Mouse (Mus musculus) forebrain, embryonic 15.5 days (tissue): ENCODE results near the gene C2cd5. TPM values are rescaled to one million over a fixed set of nuclear protein-coding genes. Genes with fewer than 3 reads are reported as not detected.
"Not testable (repeated sequence)": the region's sequence is repeated elsewhere in the genome, so short reads cannot be mapped to it uniquely, and the experiment has no call there.

Experiments
- ATAC-seq: fragments of 200-750 bp; cut with Nextera tagmentation; replicated peaks from 2 replicates; pipeline ENCODE4 v1.8.0; 2017; ENCODE audit warnings: mild to moderate bottlenecking, moderate TSS enrichment, moderate library complexity
- H3K27ac ChIP-seq: fragments of 300-500 bp; sonication (generic); replicated peaks from 2 replicates; pipeline ENCODE4 v1.5.1; 2015; ENCODE audit warnings: mild to moderate bottlenecking, inconsistent platforms
- H3K27me3 ChIP-seq: fragments of 300-500 bp; sonication (generic); 2 replicates; pipeline ENCODE4 v1.6.1; 2015; ENCODE audit warnings: inconsistent platforms
- H3K36me3 ChIP-seq: fragments of 300-500 bp; sonication (generic); 2 replicates; pipeline ENCODE4 v1.6.1; 2015; ENCODE audit warnings: mild to moderate bottlenecking, inconsistent platforms
- H3K4me1 ChIP-seq: fragments of 300-500 bp; sonication (generic); 2 replicates; pipeline ENCODE4 v1.6.1; 2015; ENCODE audit warnings: inconsistent platforms
- H3K4me2 ChIP-seq: fragments of 300-500 bp; sonication (generic); replicated peaks from 2 replicates; pipeline ENCODE4 v1.6.1; 2015; ENCODE audit warnings: mild to moderate bottlenecking, inconsistent platforms
- H3K4me3 ChIP-seq: fragments of 300-500 bp; sonication (generic); 2 replicates; pipeline ENCODE4 v1.5.1; 2015; ENCODE audit warnings: mild to moderate bottlenecking, inconsistent platforms
- H3K9ac ChIP-seq: fragments of 300-500 bp; sonication (generic); replicated peaks from 2 replicates; pipeline ENCODE4 v1.6.1; 2015; ENCODE audit warnings: mild to moderate bottlenecking, inconsistent platforms
- H3K9me3 ChIP-seq: fragments of 300-500 bp; sonication (generic); 2 replicates; pipeline ENCODE4 v1.6.1; 2016; ENCODE audit warnings: inconsistent platforms
- WGBS: fragments of 180-500 bp; shearing (Covaris S2); methylation state at CpG from one replicate; pipeline ENCODE4 v1.1.7; 2015; ENCODE audit warnings: mixed read lengths; 5-methylcytosine and 5-hydroxymethylcytosine counted together
- polyA plus RNA-seq: library from polyadenylated mRNA; unstranded; fragments of >200 nt; fragmentation: Nextera tagmentation; extraction: Ambion mirVana; gene quantifications from 2 replicates; pipeline ENCODE4 v1.2.1, GENCODE M21; 2015

Gene C2cd5
- polyA plus RNA-seq, 1 experiment from 2014 or later, result 44.9 TPM

DNA sequence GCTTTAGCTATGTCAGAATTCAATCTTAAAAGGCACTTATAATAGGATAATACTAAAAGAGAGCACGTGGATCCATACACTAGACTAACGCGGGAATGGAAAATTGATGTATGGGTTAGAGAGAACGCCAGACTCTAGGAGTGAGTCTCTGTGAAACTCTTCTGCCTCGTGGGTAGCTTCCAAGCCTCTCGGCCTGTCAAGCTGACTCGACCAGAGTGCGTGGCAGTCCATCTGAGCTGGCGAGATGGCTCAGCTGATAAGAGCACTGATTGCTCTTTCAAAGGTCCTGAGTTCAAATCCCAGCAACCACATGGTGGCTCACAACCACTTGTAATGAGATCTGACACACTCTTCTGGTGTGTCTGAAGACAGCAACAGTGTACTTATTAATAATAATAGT lies 113.2 kb downstream of the C2cd5 start:
- H3K27ac ChIP-seq, H3K9ac ChIP-seq, H3K27me3 ChIP-seq, ATAC-seq, H3K4me3 ChIP-seq, H3K4me2 ChIP-seq, H3K4me1 ChIP-seq, H3K9me3 ChIP-seq, H3K36me3 ChIP-seq: not testable (repeated sequence)
- WGBS, result 93% methylated on average over 9 of the region's 9 CpGs

DNA sequence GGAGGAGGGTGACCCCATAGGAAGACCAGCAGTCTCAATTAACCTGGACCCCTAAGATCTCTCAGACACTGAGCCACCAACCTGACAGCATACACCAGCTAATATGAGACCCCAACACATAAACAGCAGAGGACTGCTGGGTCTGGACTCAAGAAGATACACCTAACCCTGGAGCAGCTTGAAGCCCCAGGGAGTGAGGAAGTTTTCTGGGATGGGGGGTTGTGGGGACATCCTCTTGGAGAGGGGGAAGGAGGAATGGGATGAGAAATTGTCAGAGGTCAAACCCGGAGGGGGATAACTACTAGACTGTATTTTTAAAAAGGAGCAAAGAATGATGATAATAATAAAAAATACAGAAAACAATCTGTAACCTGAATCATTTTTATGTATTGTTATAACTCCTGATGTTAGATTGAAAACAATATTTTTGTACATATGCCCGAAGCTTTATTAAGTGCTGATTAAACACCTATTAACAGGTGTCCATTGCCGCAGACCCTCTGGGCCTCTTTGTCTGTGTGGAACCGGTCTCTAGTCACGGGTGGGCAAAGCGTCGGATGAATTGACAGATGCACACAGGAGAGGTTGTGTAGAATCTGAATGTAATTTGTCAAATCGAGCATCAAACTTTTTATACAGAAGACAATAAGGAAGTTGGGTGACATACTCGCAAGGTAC lies 114.2 kb downstream of the C2cd5 start:
- H3K9ac ChIP-seq, H3K4me3 ChIP-seq, H3K4me1 ChIP-seq, H3K36me3 ChIP-seq, H3K27me3 ChIP-seq, H3K9me3 ChIP-seq, H3K4me2 ChIP-seq, H3K27ac ChIP-seq, ATAC-seq: not testable (repeated sequence)
- 88% methylated on average over 9 of the region's 9 CpGs for WGBS

DNA sequence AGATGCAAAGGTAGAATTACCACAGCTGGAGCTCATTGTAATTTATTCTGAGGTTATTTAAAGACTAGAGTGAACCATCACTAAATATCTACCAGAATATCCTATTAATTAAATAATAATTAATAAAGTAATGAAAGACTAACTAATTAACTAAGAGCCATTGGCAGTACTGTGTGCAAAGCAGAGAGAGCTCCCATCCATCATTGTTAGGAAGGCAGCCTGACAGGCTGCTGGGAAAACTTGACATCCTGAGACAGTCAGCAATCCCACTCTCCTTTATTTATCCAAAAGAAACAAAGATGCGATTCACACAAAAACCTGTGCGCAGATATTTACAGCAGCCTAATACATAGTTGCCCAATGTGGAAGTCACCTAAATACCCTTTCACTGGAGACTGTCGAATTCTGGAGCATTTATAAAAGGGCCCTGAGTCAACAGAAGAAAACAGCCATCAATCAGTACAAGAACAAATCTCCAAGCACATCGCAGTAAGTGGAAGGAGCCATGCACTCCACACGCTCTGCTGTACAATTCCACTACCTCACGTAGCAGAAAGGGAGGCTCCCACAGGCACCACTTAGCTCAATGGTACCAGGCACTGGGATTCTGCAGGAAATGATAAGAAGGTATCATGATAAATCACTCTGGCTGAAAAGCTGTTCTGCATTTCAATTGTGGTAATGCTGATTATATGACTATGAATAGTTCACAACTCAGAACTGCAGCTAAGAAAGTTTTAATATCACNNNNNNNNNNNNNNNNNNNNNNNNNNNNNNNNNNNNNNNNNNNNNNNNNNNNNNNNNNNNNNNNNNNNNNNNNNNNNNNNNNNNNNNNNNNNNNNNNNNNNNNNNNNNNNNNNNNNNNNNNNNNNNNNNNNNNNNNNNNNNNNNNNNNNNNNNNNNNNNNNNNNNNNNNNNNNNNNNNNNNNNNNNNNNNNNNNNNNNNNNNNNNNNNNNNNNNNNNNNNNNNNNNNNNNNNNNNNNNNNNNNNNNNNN lies 120.0 kb downstream of the C2cd5 start:
- H3K36me3 ChIP-seq, result no peaks in the 10 kb centered on the region
- H3K4me1 ChIP-seq, result no peaks in the 10 kb centered on the region
- WGBS, result 34% methylated on average over 6 of the region's 6 CpGs
- H3K27me3 ChIP-seq, result no peaks in the 10 kb centered on the region
- no peak overlapping the region for H3K9ac ChIP-seq
- no peak overlapping the region for H3K27ac ChIP-seq
- no peaks in the 10 kb centered on the region for H3K9me3 ChIP-seq
- ATAC-seq, result no peak
- no peak overlapping the region for H3K4me2 ChIP-seq
- no peak overlapping the region for H3K4me3 ChIP-seq

DNA sequence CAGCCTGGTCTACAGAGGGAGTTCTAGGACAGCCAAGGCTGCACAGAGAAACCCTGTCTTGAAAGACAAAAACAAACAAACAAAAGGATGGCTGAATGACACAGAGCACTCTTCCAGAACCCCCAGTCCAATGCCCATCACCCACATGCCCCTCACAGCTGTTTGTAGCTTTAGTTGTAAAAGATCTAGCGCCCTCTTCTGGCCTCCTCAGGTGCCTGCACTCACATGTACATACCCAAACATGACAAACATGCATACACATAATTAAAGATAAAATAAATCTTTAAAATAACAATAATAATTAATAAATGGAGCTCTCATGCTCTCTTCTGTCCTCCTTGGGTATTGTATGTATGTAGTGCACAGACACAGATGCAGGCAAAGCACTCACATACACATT lies 122.7 kb downstream of the C2cd5 start:
- H3K36me3 ChIP-seq, result no peaks in the 10 kb centered on the region
- no peak overlapping the region for H3K4me2 ChIP-seq
- no peak overlapping the region for H3K9ac ChIP-seq
- no peak overlapping the region for H3K4me3 ChIP-seq
- no peak overlapping the region for H3K27ac ChIP-seq
- WGBS, result 58% methylated on average over 1 of the region's 1 CpGs
- ATAC-seq, result no peak
- H3K9me3 ChIP-seq, result no peaks in the 10 kb centered on the region
- H3K4me1 ChIP-seq, result no peaks in the 10 kb centered on the region
- H3K27me3 ChIP-seq, result no peaks in the 10 kb centered on the region

DNA sequence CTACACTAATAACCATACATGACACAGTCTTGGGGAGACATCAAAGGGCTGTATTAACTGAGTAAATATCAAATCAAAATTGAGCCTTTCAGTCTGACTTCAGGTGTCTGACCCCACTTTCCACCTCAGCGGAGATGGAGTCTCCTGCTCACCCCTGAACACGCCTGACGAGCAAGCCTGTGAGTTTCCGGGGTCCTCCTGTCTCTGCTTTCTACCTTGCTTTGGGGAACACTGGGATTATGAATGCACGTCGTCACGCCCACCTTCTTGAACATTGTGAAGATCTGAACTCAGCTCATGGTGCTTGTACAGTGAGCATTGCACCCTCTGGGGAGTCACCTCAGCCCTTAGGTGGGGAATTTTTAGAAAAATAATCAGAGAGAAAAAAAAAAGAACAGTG lies 126.7 kb downstream of the C2cd5 start:
- Histone ChIP-seq H3K9me3 (no peaks in the 10 kb centered on the region), H3K9ac (no peak overlapping the region), H3K27me3 (no peaks in the 10 kb centered on the region), H3K4me3 (no peak overlapping the region), H3K4me2 (no peak overlapping the region), H3K4me1 (no peaks in the 10 kb centered on the region), H3K27ac (no peak overlapping the region), H3K36me3 (no peaks in the 10 kb centered on the region)
- no peak for ATAC-seq
- 91% methylated on average over 7 of the region's 7 CpGs for WGBS

DNA sequence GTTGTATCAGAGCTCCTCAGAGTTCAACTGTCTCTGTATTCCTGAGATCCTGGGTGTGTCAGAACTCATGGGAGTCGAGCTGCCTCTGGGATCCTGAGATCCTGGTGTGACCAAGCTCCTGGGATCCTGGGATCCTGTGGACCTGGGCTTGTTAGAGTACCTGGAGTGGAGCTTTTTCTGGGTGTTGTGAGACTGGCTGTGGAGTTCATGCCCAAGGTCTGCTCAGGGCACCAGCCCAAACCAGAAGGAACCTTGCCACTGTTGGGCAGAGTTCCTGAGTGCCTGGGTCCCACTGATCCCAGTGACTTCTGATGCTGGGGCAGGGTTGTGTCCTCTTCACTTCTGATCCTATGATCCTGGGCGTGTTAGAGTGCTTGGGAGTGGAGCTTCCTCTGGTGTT lies 127.7 kb downstream of the C2cd5 start:
- Histone ChIP-seq H3K36me3 (no peaks in the 10 kb centered on the region), H3K27me3 (no peaks in the 10 kb centered on the region)

DNA sequence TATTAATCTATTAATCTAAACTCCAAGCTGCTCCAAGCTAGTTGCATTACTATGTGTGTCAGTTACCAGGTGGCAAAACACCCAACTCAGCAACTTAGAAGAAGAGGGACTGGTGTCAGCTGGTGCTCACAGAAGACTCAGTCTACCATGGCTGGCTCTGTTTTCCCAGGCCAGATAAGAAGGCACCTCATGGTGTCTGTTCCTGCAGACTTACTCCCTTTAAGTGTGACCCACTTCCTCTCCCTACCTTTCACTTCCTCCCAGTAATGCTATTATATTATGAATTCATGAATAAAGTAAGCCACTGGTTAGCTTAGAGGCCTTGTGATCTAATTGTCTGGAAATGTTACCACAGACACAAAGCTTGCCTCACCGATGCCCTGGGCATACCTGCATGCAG lies 132.5 kb downstream of the C2cd5 start:
- H3K9me3 ChIP-seq, result no peaks in the 10 kb centered on the region
- H3K9ac ChIP-seq, result no peak overlapping the region
- H3K4me3 ChIP-seq, result no peak overlapping the region
- no peak overlapping the region for H3K27ac ChIP-seq
- peaks cover 13% of the 10 kb centered on the region for H3K4me1 ChIP-seq
- H3K27me3 ChIP-seq, result no peaks in the 10 kb centered on the region
- 94% methylated on average over 1 of the region's 1 CpGs for WGBS
- H3K4me2 ChIP-seq, result no peak overlapping the region
- no peak for ATAC-seq
- H3K36me3 ChIP-seq, result no peaks in the 10 kb centered on the region

More for the DNA sequence above, 127.7 kb downstream of the C2cd5 start:
- Histone ChIP-seq H3K9me3 (no peaks in the 10 kb centered on the region), H3K4me2 (no peak overlapping the region), H3K9ac (no peak overlapping the region), H3K27ac (no peak overlapping the region), H3K4me3 (no peak overlapping the region), H3K4me1 (no peaks in the 10 kb centered on the region)
- 59% methylated on average over 2 of the region's 2 CpGs for WGBS
- ATAC-seq, result no peak

DNA sequence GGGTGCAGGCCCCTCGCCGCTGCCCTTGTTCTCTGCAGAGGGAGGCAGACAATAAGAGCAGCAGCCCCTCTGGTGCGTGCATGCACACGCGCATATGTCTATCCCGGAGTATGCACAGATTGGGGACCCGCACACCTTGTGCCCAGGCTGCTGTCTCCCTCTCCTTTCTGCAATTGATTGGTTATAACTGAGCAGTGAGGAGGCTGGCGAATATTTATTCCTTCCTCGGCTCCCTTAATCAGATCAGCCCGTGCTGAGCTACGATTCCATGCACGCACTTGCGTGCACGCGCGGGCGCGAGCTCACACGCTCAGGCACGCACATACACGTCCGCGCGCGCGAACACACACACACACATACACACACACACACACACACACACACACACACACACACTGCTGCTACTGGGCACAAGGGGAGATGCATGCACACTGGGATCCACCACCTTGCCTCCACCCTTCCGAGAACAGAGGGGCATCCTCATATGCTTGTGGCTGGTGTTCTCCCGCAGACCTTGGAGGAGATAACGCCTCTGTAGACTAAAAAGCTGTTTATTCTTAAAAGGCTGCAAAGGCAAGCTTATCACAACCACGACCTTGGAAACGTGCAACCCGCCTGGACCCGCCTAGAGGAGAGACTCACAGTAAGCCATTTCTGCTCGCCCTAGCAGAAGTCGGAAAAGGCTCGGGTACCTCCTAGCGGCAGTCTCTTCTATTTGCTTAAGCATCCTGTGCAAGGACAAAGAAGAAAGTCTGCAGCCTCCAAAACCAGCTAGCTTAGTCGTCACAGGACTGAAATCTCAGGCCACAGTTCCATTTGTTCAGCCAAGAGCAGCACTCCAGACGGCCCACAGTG lies 135.2 kb downstream of the C2cd5 start:
- under 1% methylated on average over 39 of the region's 39 CpGs for WGBS

DNA sequence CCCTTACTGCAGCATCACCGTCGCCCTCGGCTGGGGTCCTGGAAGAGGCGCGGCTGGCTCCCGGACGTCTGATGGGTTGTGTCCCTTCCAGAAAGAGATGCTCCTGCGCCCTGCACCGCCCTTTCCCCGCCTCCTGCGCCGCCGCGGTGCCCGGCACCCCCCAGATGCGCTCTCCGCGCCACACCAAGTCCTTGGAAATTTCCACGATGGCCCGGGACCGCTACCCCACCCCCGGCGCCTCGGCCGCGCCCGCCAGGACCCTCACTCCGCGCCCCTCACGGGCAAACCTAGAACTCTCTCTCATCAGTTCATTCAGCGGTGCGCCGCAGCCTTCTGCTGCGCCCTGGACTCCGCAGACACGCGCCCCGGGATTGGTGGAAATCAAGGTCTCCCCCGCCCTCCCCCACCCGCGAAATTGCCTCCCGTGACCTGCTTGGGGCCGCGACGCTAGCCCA lies 135.8 kb downstream of the C2cd5 start, which contains the start of gene St8sia1:
Gene St8sia1, minus strand, starts transcription at position 377 of the 455 bp plus-strand sequence.
- Histone ChIP-seq H3K27me3 (no peaks in the 10 kb centered on the region), H3K27ac (peak within 1 kb of the TSS; percentile 99), H3K4me2 (peak within 1 kb of the TSS; percentile 87), H3K4me1 (peaks cover 29% of the 10 kb centered on the region), H3K36me3 (no peaks in the 10 kb centered on the region), H3K9me3 (no peaks in the 10 kb centered on the region), H3K9ac (peak within 1 kb of the TSS; percentile 95), H3K4me3 (peak within 1 kb of the TSS; percentile 86)
- WGBS, result under 1% methylated on average over 42 of the region's 45 CpGs
- peak; percentile 66 for ATAC-seq

More for the DNA sequence above, 135.2 kb downstream of the C2cd5 start:
- Histone ChIP-seq H3K27ac (peak overlapping the region; percentile 99), H3K4me3 (peak overlapping the region; percentile 86), H3K9me3 (no peaks in the 10 kb centered on the region), H3K27me3 (no peaks in the 10 kb centered on the region), H3K4me2 (peak overlapping the region; percentile 87), H3K4me1 (peaks cover 29% of the 10 kb centered on the region), H3K36me3 (no peaks in the 10 kb centered on the region), H3K9ac (peak overlapping the region; percentile 95)
- peak; percentile 92 for ATAC-seq

DNA sequence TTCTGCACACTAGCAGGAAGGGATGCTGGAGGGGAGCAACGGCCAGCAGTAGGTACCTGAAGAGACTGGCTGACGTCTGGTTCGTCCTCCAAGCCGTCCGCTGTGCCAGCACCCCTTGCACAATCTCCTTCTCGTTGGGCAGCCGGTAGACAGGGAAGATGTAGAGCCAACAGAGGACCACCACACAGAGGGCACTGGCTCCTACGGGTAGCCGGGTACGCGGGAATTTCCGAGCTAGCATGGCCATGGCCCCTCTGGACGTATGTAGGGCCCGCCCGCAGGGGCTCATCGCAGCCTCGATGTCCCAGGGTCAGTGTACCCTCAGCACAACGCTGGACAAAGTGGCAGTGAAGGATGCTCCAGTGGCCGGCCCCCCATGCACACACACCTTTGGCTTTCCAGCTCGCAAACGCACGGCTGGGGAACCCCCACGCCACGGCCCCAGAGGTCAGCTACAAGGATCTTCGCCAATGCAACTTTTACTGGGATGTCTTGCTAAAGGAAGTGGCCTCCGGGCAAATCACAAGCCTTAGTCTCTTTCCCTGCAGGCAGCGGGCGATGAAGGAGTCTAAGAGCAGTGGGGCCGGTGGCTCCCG lies 136.4 kb downstream of the C2cd5 start:
- Histone ChIP-seq H3K4me1 (peaks cover 29% of the 10 kb centered on the region), H3K9me3 (no peaks in the 10 kb centered on the region), H3K27me3 (no peaks in the 10 kb centered on the region), H3K4me2 (peak overlapping the region; percentile 87), H3K9ac (peak overlapping the region; percentile 95), H3K27ac (peak overlapping the region; percentile 99), H3K36me3 (no peaks in the 10 kb centered on the region), H3K4me3 (peak overlapping the region; percentile 86)
- 18% methylated on average over 30 of the region's 30 CpGs for WGBS
- no peak; the same call in 1 of the 2 replicates for ATAC-seq

DNA sequence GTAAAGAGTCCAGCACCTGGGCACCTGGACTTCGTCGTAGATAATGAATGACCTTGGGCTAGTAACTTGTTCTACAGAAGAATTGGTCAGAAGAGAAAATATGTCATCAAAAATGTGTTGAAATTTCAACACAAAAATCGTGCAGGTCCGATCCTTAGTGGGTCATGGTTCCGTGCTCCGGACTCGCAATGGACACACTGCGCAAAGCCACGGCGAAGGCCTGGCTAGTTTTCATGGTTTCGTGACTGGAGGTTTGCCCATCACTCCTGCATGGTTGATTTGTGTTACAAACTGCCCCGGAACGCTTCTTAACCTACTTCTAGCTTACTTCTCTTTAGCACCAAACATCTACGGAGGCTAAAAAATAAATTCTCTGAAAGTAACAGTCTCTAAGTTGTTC lies 137.1 kb downstream of the C2cd5 start:
- no peak for ATAC-seq
- peaks cover 29% of the 10 kb centered on the region for H3K4me1 ChIP-seq
- H3K36me3 ChIP-seq, result no peaks in the 10 kb centered on the region
- peak overlapping the region; percentile 87 for H3K4me2 ChIP-seq
- H3K27me3 ChIP-seq, result no peaks in the 10 kb centered on the region
- peak overlapping the region; percentile 86 for H3K4me3 ChIP-seq
- WGBS, result 94% methylated on average over 14 of the region's 14 CpGs
- no peak overlapping the region for H3K27ac ChIP-seq
- peak overlapping the region; percentile 95; the same call in 1 of the 2 replicates for H3K9ac ChIP-seq
- no peaks in the 10 kb centered on the region for H3K9me3 ChIP-seq
